Mouse (Mus musculus) liver, embryonic 16.5 days (tissue): ENCODE data around the gene Trpm3. TPM values are rescaled to one million over a fixed set of nuclear protein-coding genes. Genes with fewer than 3 reads are reported as not detected.

Source experiments
- ATAC-seq: fragments of 200-750 bp; cut with Nextera tagmentation; 2 replicates; pipeline ENCODE4 v1.8.0; 2017; ENCODE audit warnings: low read depth, mild to moderate bottlenecking, moderate number of reproducible peaks, moderate library complexity
- H3K27ac ChIP-seq: fragments of 300-500 bp; sonication (generic); 2 replicates; pipeline ENCODE4 v1.5.1; 2014; ENCODE audit warnings: mild to moderate bottlenecking, low read length
- H3K27me3 ChIP-seq: fragments of 300-500 bp; sonication (generic); 2 replicates; pipeline ENCODE4 v1.6.1; 2014; ENCODE audit warnings: low read depth, low read length, mixed read lengths; ENCODE audit not compliant: control insufficient read depth, insufficient read depth
- H3K36me3 ChIP-seq: fragments of 300-500 bp; sonication (generic); 2 replicates; pipeline ENCODE4 v1.6.1; 2014; ENCODE audit warnings: mild to moderate bottlenecking; ENCODE audit not compliant: control insufficient read depth, insufficient read depth
- H3K4me1 ChIP-seq: fragments of 300-500 bp; sonication (generic); 2 replicates; pipeline ENCODE4 v1.6.1; 2014; ENCODE audit warnings: low read depth, low read length, mixed read lengths; ENCODE audit not compliant: control insufficient read depth
- H3K4me2 ChIP-seq: fragments of 300-500 bp; sonication (generic); 2 replicates; pipeline ENCODE4 v1.6.1; 2014; ENCODE audit warnings: low read depth, low read length, mixed read lengths
- H3K4me3 ChIP-seq: fragments of 300-500 bp; sonication (generic); 2 replicates; pipeline ENCODE4 v1.5.1; 2014; ENCODE audit warnings: low read depth, mild to moderate bottlenecking, low read length
- H3K9ac ChIP-seq: fragments of 300-500 bp; sonication (generic); 2 replicates; pipeline ENCODE4 v1.6.1; 2014; ENCODE audit warnings: low read depth, low read length
- H3K9me3 ChIP-seq: fragments of 300-500 bp; sonication (generic); replicated peaks from 2 replicates; pipeline ENCODE4 v1.6.1; 2016; ENCODE audit warnings: low read length; ENCODE audit not compliant: control insufficient read depth
- WGBS: fragments of 180-500 bp; shearing (Covaris S2); extraction: QIAGEN DNeasy Blood & Tissue Kit; methylation state at CpG from one replicate; pipeline ENCODE4 v1.1.7; 2014; ENCODE audit not compliant: insufficient replicate concordance; 5-methylcytosine and 5-hydroxymethylcytosine counted together
- polyA plus RNA-seq: library from polyadenylated mRNA; unstranded; fragments of >200 nt; fragmentation: Nextera tagmentation; extraction: Ambion mirVana; gene quantifications from 2 replicates; pipeline ENCODE4 v1.2.1, GENCODE M21; 2015

The Trpm3 gene
- polyA plus RNA-seq, 1 experiment from 2014 or later: 0.04 TPM

GRCm38 (mm10) chr19:22178549-22178948 is 39.7 kb downstream of the Trpm3 start:
- Histone ChIP-seq H3K27ac (no peak overlapping the region), H3K4me2 (no peak overlapping the region), H3K9ac (no peak overlapping the region), H3K4me3 (no peak overlapping the region), H3K36me3 (no peaks in the 10 kb centered on the region), H3K9me3 (no peaks in the 10 kb centered on the region), H3K27me3 (no peaks in the 10 kb centered on the region), H3K4me1 (no peaks in the 10 kb centered on the region)
- ATAC-seq: no peak
- WGBS: 46% methylated on average over 4 of the region's 4 CpGs

GRCm38 (mm10) chr19:22179017-22179416 is 40.2 kb downstream of the Trpm3 start:
- WGBS: 71% methylated on average over 2 of the region's 2 CpGs
- Histone ChIP-seq H3K27ac (no peak overlapping the region), H3K36me3 (no peaks in the 10 kb centered on the region), H3K4me1 (no peaks in the 10 kb centered on the region), H3K9me3 (no peaks in the 10 kb centered on the region), H3K9ac (no peak overlapping the region), H3K4me2 (no peak overlapping the region), H3K4me3 (no peak overlapping the region), H3K27me3 (no peaks in the 10 kb centered on the region)
- ATAC-seq: no peak

DNA sequence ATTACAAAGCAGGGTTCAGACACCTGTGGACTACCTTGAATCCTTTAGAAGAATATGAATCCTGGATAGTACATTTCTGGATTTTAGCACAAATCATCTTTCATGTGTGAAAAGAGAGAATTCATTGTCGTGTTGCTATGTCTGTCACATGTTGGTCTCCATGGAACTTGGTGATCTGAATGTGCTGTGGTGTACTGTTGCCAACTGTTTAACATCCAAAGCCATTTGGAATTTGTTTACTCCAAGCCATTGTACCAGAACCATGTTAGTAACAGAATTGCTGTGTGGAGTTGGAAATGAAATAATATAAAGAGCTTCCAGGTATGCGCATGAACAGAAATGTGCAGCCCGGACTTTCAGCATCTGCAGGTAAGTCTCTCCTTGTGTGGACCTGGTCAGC is 41.3 kb downstream of the Trpm3 start:
- Histone ChIP-seq H3K27ac (no peak overlapping the region), H3K36me3 (no peaks in the 10 kb centered on the region), H3K4me1 (no peaks in the 10 kb centered on the region), H3K4me3 (no peak overlapping the region), H3K27me3 (no peaks in the 10 kb centered on the region), H3K9ac (no peak overlapping the region), H3K9me3 (no peaks in the 10 kb centered on the region), H3K4me2 (no peak overlapping the region)
- 63% methylated on average over 3 of the region's 3 CpGs for WGBS
- ATAC-seq: no peak

DNA sequence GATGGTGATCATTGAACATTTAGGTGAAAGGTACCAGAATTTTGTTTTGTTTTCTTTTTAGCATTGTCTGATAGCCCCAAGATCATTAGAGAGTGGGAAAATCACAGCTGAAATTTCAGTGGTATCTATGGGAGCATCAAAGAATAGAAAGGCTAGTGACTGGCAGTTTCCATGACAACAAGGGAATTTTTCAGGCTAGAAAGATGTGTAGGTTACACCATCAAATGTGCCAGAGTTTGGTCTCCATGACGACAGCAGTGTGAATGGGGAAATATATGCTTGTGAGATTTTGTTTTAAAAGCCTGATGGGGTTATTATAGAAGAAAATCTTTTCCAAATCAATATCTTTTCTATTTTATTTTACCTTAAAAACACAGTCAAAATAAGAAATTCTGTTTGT is 50.9 kb downstream of the Trpm3 start:
- no peak for ATAC-seq
- Histone ChIP-seq H3K4me1 (no peaks in the 10 kb centered on the region), H3K27me3 (no peaks in the 10 kb centered on the region), H3K4me3 (no peak overlapping the region), H3K9me3 (no peaks in the 10 kb centered on the region), H3K36me3 (no peaks in the 10 kb centered on the region), H3K9ac (no peak overlapping the region), H3K4me2 (no peak overlapping the region), H3K27ac (no peak overlapping the region)
- 38% methylated on average over 1 of the region's 1 CpGs for WGBS

DNA sequence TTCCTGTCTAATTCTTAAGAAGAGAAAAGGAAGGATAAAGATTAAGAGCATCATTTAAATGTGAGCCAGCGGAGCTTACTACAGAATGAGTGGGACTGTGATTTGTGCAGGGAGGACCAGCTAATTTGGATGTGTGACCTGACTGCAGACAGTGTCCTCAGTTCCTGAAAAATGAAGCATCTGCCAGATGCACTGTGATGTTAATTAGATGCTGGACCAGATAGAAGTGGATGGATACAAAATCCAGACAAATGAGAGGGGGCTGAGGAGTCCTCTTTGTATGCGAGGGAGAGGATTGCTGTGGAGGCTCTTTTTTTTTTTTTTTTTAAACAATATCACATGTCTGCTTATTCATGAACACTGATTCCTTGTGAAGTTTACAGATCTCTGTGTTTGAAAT is 83.7 kb downstream of the Trpm3 start:
- no peak overlapping the region for H3K27ac ChIP-seq
- H3K9ac ChIP-seq: no peak overlapping the region
- WGBS: 71% methylated on average over 2 of the region's 2 CpGs
- H3K4me1 ChIP-seq: no peaks in the 10 kb centered on the region
- no peak overlapping the region for H3K4me3 ChIP-seq
- H3K27me3 ChIP-seq: no peaks in the 10 kb centered on the region
- no peaks in the 10 kb centered on the region for H3K36me3 ChIP-seq
- H3K9me3 ChIP-seq: no peaks in the 10 kb centered on the region
- no peak overlapping the region for H3K4me2 ChIP-seq
- ATAC-seq: no peak

DNA sequence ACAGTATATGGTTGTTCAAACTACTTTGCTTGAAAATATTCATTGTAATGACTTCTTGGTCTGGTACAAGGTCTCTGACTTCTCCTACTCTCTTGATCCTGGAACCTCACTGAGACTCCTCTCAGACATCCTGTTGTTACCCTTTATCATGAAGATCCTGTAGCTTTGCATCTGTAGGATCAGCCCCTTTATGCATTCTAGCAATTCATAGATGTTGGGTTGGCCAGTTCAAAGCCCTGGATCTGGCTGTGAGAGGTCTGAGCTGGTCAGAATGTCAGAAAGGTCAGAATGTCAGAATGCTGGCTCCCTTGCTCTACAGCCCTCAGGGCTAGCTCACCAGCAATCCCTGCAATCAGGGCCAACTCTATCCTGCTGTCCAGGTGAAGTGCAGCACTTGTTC is 95.3 kb downstream of the Trpm3 start:
- no peaks in the 10 kb centered on the region for H3K4me1 ChIP-seq
- no peaks in the 10 kb centered on the region for H3K27me3 ChIP-seq
- H3K36me3 ChIP-seq: no peaks in the 10 kb centered on the region
- ATAC-seq: no peak
- H3K27ac ChIP-seq: no peak overlapping the region
- no peak overlapping the region for H3K4me2 ChIP-seq
- H3K9me3 ChIP-seq: no peaks in the 10 kb centered on the region
- no peak overlapping the region for H3K4me3 ChIP-seq
- H3K9ac ChIP-seq: no peak overlapping the region

DNA sequence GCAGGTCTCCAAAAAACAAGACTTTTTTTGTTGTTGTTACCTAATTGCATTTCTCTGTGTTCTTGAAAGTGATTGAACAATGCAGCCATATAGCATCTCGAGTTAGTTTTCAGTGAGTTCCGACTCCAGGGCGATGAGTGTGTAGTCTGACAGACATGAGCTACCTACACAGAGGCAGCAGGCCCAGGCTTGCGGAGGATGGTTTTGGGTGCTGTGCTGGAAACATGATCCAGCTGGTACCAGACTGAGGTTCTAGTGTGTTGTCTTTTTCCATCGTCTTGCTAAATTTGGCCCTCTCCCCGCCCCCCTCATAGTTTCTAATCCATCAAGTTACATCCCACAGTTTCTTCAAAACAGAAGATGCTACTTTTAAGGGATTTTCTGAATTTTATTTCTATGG is 110.2 kb downstream of the Trpm3 start:
- no peak for ATAC-seq
- WGBS: 61% methylated on average over 6 of the region's 6 CpGs
- no peak overlapping the region for H3K9ac ChIP-seq

DNA sequence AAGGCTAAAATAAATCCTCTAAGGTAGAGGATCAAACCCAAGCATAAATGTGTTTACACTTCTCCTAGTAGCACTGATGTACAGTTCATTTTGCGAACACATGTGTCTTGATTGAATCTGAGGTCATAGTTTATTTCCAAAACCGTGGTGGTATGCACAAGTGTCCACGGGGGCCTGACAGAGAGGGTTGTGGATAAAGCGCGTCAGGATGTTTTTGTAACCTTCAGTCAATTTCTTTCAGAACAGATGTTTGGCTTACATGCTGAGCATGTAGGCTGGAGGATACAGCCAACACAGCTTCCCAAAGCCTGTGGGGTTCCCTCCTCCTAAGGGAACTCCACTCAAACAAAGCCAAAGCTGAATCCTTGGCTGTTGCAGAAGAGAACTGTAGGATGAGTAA is 134.1 kb downstream of the Trpm3 start:
- Histone ChIP-seq H3K36me3 (no peaks in the 10 kb centered on the region), H3K9me3 (no peaks in the 10 kb centered on the region), H3K9ac (no peak overlapping the region), H3K27ac (no peak overlapping the region), H3K4me3 (no peak overlapping the region), H3K4me2 (no peak overlapping the region), H3K4me1 (no peaks in the 10 kb centered on the region), H3K27me3 (no peaks in the 10 kb centered on the region)
- WGBS: 61% methylated on average over 5 of the region's 5 CpGs
- no peak for ATAC-seq

More for the DNA sequence above, 110.2 kb downstream of the Trpm3 start:
- H3K4me2 ChIP-seq: no peak overlapping the region
- H3K4me3 ChIP-seq: no peak overlapping the region
- no peaks in the 10 kb centered on the region for H3K36me3 ChIP-seq
- no peaks in the 10 kb centered on the region for H3K4me1 ChIP-seq
- H3K9me3 ChIP-seq: no peaks in the 10 kb centered on the region
- H3K27ac ChIP-seq: no peak overlapping the region
- no peaks in the 10 kb centered on the region for H3K27me3 ChIP-seq

DNA sequence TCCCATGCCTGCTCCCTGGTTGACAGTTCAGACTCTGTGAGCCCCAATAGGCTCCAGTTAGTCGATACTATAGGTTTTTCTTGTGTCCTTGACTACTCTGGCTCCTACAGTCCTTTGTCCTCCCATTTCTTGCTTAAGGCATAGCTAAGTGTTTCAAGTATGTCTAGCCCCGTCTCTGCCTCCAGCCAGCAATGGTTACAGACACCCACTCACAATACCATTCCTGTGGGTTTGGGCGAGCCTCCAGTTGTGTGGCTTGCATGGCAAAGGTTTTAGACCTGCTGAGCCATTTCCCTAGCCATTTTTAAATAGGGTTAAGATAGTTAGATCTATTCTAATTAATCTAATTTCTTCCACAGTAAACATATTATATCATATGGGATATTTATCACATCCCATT is 145.8 kb downstream of the Trpm3 start:
- H3K4me1 ChIP-seq: no peaks in the 10 kb centered on the region
- no peaks in the 10 kb centered on the region for H3K9me3 ChIP-seq
- WGBS: 51% methylated on average over 3 of the region's 3 CpGs
- no peak overlapping the region for H3K4me3 ChIP-seq
- no peaks in the 10 kb centered on the region for H3K27me3 ChIP-seq
- H3K9ac ChIP-seq: no peak overlapping the region
- no peaks in the 10 kb centered on the region for H3K36me3 ChIP-seq
- no peak for ATAC-seq
- H3K27ac ChIP-seq: no peak overlapping the region
- no peak overlapping the region for H3K4me2 ChIP-seq

GRCm38 (mm10) chr19:22292671-22293070 is 153.8 kb downstream of the Trpm3 start:
- no peak overlapping the region for H3K4me2 ChIP-seq
- H3K4me1 ChIP-seq: no peaks in the 10 kb centered on the region
- H3K9me3 ChIP-seq: no peaks in the 10 kb centered on the region
- no peak for ATAC-seq
- H3K4me3 ChIP-seq: no peak overlapping the region
- H3K36me3 ChIP-seq: no peaks in the 10 kb centered on the region
- 71% methylated on average over 6 of the region's 6 CpGs for WGBS
- H3K27ac ChIP-seq: no peak overlapping the region
- H3K27me3 ChIP-seq: no peaks in the 10 kb centered on the region
- no peak overlapping the region for H3K9ac ChIP-seq
